Mouse (Mus musculus) G1E (cell line): ENCODE data around the gene Sccpdh. TPM values are rescaled to one million over a fixed set of nuclear protein-coding genes. Genes with fewer than 3 reads are reported as not detected.

ENCODE experiments used
- ATAC-seq: 2 replicates; pipeline ENCODE4 v1.8.0; 2016; ENCODE audit warnings: mild to moderate bottlenecking; ENCODE audit not compliant: insufficient number of reproducible peaks, poor library complexity, low FRiP score, severe bottlenecking; ENCODE audit errors: extremely low read depth
- DNase-seq: peaks from one replicate; pipeline ENCODE4 v3.0.0; 2012; ENCODE audit warnings: low spot score
- H3K27me3 ChIP-seq: 2 replicates; pipeline ENCODE4 v1.6.1; 2012; ENCODE audit warnings: mild to moderate bottlenecking, low read length, inconsistent platforms; ENCODE audit not compliant: insufficient read depth
- H3K36me3 ChIP-seq: replicated peaks from 2 replicates; pipeline ENCODE3; 2012; ENCODE audit warnings: mild to moderate bottlenecking, inconsistent platforms
- H3K4me1 ChIP-seq: 2 replicates; pipeline ENCODE4 v1.6.1; 2012; ENCODE audit warnings: low read depth, low read length, inconsistent platforms, mixed read lengths; ENCODE audit not compliant: insufficient read depth
- H3K4me3 ChIP-seq: 2 replicates; pipeline ENCODE4 v1.5.1; 2012; ENCODE audit warnings: low read depth, mild to moderate bottlenecking, inconsistent platforms, low read length, moderate library complexity, mixed read lengths
- H3K9me3 ChIP-seq: replicated peaks from 2 replicates; pipeline ENCODE4 v1.6.1; 2012; ENCODE audit warnings: inconsistent platforms
- CTCF ChIP-seq: IDR thresholded peaks from 2 replicates; pipeline ENCODE4 v1.5.1; 2012; ENCODE audit warnings: low read depth, low read length, inconsistent platforms, mixed read lengths
- GATA1 ChIP-seq: IDR thresholded peaks from 2 replicates; pipeline ENCODE4 v1.6.1; 2012; ENCODE audit warnings: borderline replicate concordance, low read length, inconsistent platforms, mixed read lengths
- GATA2 ChIP-seq: IDR thresholded peaks from 2 replicates; pipeline ENCODE4 v1.6.1; 2012; ENCODE audit warnings: low read depth, low read length, inconsistent platforms, borderline replicate concordance
- POLR2AphosphoS5 ChIP-seq: IDR thresholded peaks from 2 replicates; pipeline ENCODE4 v1.6.1; 2012; ENCODE audit warnings: low read depth, low read length, inconsistent platforms; ENCODE audit not compliant: insufficient replicate concordance
- TAL1 ChIP-seq: conservative IDR thresholded peaks from 2 replicates; pipeline ENCODE4 v1.6.1; 2012; ENCODE audit warnings: low read depth, low read length, inconsistent platforms, mixed read lengths
- polyA plus RNA-seq: library from polyadenylated mRNA; stranded (reverse); fragments of >175 nt; gene quantifications from 2 replicates; pipeline ENCODE4 v1.2.3, GENCODE M21; 2012
- total RNA-seq, 2 experiments: library from RNA; stranded (forward) in 1 of 2; stranded (reverse) in 1 of 2; fragments of 200-1000 nt in 1 of 2; fragments of >200 nt in 1 of 2; fragmentation: Nextera tagmentation in 1 of 2; gene quantifications; 2 replicates each; pipeline ENCODE4 v1.2.3; 2014 to 2017

The Sccpdh gene
- total and polyA plus RNA-seq, 3 experiments: 11.9 to 110 (median 72.8) TPM

GRCm38 (mm10) chr1:179704150-179704549 is 36.1 kb downstream of the Sccpdh start:
- peaks cover 24% of the 10 kb centered on the region for H3K27me3 ChIP-seq
- no peaks in the 10 kb centered on the region for H3K36me3 ChIP-seq
- DNase-seq (peak; percentile 45), ATAC-seq (peak; percentile 58)
- 0 out of 2 replicates have a peak, but pooled peaks cover 3% of the 10 kb centered on the region for H3K9me3 ChIP-seq
- TF ChIP-seq GATA2: no peak
- no peak for TF ChIP-seq TAL1
- no peak for TF ChIP-seq POLR2AphosphoS5
- TF ChIP-seq CTCF: no peak
- no peak for TF ChIP-seq GATA1
- peaks cover 57% of the 10 kb centered on the region for H3K4me1 ChIP-seq
- H3K4me3 ChIP-seq: no peak overlapping the region; the same call in 1 of the 2 replicates

GRCm38 (mm10) chr1:179705154-179705553 is 37.1 kb downstream of the Sccpdh start:
- no peak for DNase-seq
- H3K36me3 ChIP-seq: no peaks in the 10 kb centered on the region
- TF ChIP-seq CTCF: no peak
- no peak for TF ChIP-seq POLR2AphosphoS5
- no peak for TF ChIP-seq GATA1
- no peak for TF ChIP-seq GATA2
- no peak for TF ChIP-seq TAL1
- ATAC-seq: no peak
- peaks cover 18% of the 10 kb centered on the region for H3K27me3 ChIP-seq
- 0 out of 2 replicates have a peak, but pooled peaks cover 3% of the 10 kb centered on the region for H3K9me3 ChIP-seq
- H3K4me1 ChIP-seq: peaks cover 67% of the 10 kb centered on the region
- no peak overlapping the region for H3K4me3 ChIP-seq

GRCm38 (mm10) chr1:179709390-179709789 is 41.4 kb downstream of the Sccpdh start:
- no peak for DNase-seq
- H3K27me3 ChIP-seq: peaks cover 12% of the 10 kb centered on the region
- H3K9me3 ChIP-seq: peaks cover 3% of the 10 kb centered on the region
- H3K36me3 ChIP-seq: no peaks in the 10 kb centered on the region
- no peak overlapping the region for H3K4me3 ChIP-seq
- ATAC-seq: no peak
- H3K4me1 ChIP-seq: peaks cover 73% of the 10 kb centered on the region
- TF ChIP-seq GATA1: no peak
- no peak for TF ChIP-seq TAL1
- no peak for TF ChIP-seq GATA2
- TF ChIP-seq CTCF: no peak
- TF ChIP-seq POLR2AphosphoS5: no peak

- TF ChIP-seq POLR2AphosphoS5 (no peak), TAL1 (no peak), GATA1 (no peak), GATA2 (no peak), CTCF (no peak)
- Histone ChIP-seq H3K36me3 (no peaks in the 10 kb centered on the region), H3K4me3 (no peak overlapping the region), H3K4me1 (peaks cover 66% of the 10 kb centered on the region), H3K27me3 (peaks cover 12% of the 10 kb centered on the region), H3K9me3 (peaks cover 3% of the 10 kb centered on the region)
- ATAC-seq (no peak), DNase-seq (no peak)
Observed at GRCm38 (mm10) chr1:179710739-179711138, 42.7 kb downstream of the Sccpdh start.

- ATAC-seq (no peak), DNase-seq (no peak)
- Histone ChIP-seq H3K36me3 (no peaks in the 10 kb centered on the region), H3K4me1 (peaks cover 70% of the 10 kb centered on the region), H3K27me3 (peaks cover 6% of the 10 kb centered on the region), H3K9me3 (peaks cover 10% of the 10 kb centered on the region), H3K4me3 (no peak overlapping the region)
- no peak for TF ChIP-seq GATA1
- no peak for TF ChIP-seq CTCF
- TF ChIP-seq TAL1: no peak
- TF ChIP-seq POLR2AphosphoS5: no peak
- no peak for TF ChIP-seq GATA2
Observed at GRCm38 (mm10) chr1:179712658-179713057, 44.6 kb downstream of the Sccpdh start.

- no peak for ATAC-seq
Observed at GRCm38 (mm10) chr1:179713367-179713766, 45.4 kb downstream of the Sccpdh start.

More at GRCm38 (mm10) chr1:179713367-179713766, 45.4 kb downstream of the Sccpdh start:
- peaks cover 10% of the 10 kb centered on the region for H3K9me3 ChIP-seq
- no peak for TF ChIP-seq TAL1
- TF ChIP-seq GATA1: no peak
- no peak for TF ChIP-seq POLR2AphosphoS5
- TF ChIP-seq GATA2: no peak
- no peak for TF ChIP-seq CTCF
- peaks cover 66% of the 10 kb centered on the region for H3K4me1 ChIP-seq
- no peaks in the 10 kb centered on the region for H3K36me3 ChIP-seq
- peaks cover under 1% of the 10 kb centered on the region; the same call in 1 of the 2 replicates for H3K27me3 ChIP-seq
- no peak overlapping the region for H3K4me3 ChIP-seq
- DNase-seq: no peak
